Mouse (Mus musculus) stomach, embryonic 14.5 days (tissue): Measurements from ENCODE around the gene Micu2. TPM values are rescaled to one million over a fixed set of nuclear protein-coding genes. Genes with fewer than 3 reads are reported as not detected.

ENCODE experiments used
- ATAC-seq: fragments of 200-750 bp; cut with Nextera tagmentation; 2 replicates; pipeline ENCODE4 v1.8.0; 2017; ENCODE audit warnings: low read depth, moderate TSS enrichment; ENCODE audit not compliant: insufficient number of reproducible peaks, insufficient read depth, low FRiP score
- H3K27ac ChIP-seq: fragments of 300-500 bp; sonication (generic); 2 replicates; pipeline ENCODE4 v1.5.1; 2014; ENCODE audit warnings: mild to moderate bottlenecking, low read length, moderate library complexity, mixed read lengths
- H3K27me3 ChIP-seq: fragments of 300-500 bp; sonication (generic); 2 replicates; pipeline ENCODE4 v1.6.1; 2014; ENCODE audit warnings: low read length, control low read depth, mixed read lengths; ENCODE audit not compliant: control insufficient read depth, insufficient read depth
- H3K36me3 ChIP-seq: fragments of 300-500 bp; sonication (generic); 2 replicates; pipeline ENCODE4 v1.6.1; 2014; ENCODE audit warnings: mild to moderate bottlenecking, control low read depth, low read length, moderate library complexity, mixed read lengths; ENCODE audit not compliant: control insufficient read depth, insufficient read depth
- H3K4me1 ChIP-seq: fragments of 300-500 bp; sonication (generic); 2 replicates; pipeline ENCODE4 v1.6.1; 2014; ENCODE audit warnings: low read length, control low read depth, mixed read lengths; ENCODE audit not compliant: control insufficient read depth, insufficient read depth
- H3K4me2 ChIP-seq: fragments of 300-500 bp; sonication (generic); replicated peaks from 2 replicates; pipeline ENCODE4 v1.6.1; 2014; ENCODE audit warnings: low read depth, low read length, control low read depth
- H3K4me3 ChIP-seq: fragments of 300-500 bp; sonication (generic); 2 replicates; pipeline ENCODE4 v1.5.1; 2014; ENCODE audit warnings: low read depth, low read length, control low read depth
- H3K9ac ChIP-seq: fragments of 300-500 bp; sonication (generic); replicated peaks from 2 replicates; pipeline ENCODE4 v1.6.1; 2014; ENCODE audit warnings: low read depth, mild to moderate bottlenecking, control low read depth, low read length, moderate library complexity, mixed read lengths
- H3K9me3 ChIP-seq: fragments of 300-500 bp; sonication (generic); 2 replicates; pipeline ENCODE4 v1.6.1; 2016; ENCODE audit warnings: low read depth, low read length, control low read depth; ENCODE audit not compliant: control insufficient read depth
- WGBS: fragments of 180-500 bp; shearing (Covaris S2); extraction: QIAGEN DNeasy Blood & Tissue Kit; methylation state at CpG from one replicate; pipeline ENCODE4 v1.1.7; 2014; 5-methylcytosine and 5-hydroxymethylcytosine counted together
- polyA plus RNA-seq: library from polyadenylated mRNA; unstranded; fragments of >200 nt; fragmentation: Nextera tagmentation; extraction: Ambion mirVana; gene quantifications from 2 replicates; pipeline ENCODE4 v1.2.1, GENCODE M21; 2014

Gene Micu2
- polyA plus RNA-seq, 1 experiment from 2014 or later: 54.9 TPM

GRCm38 (mm10) chr14:57997431-57997830, 1.6 kb downstream of the Micu2 start:
- WGBS: 44% methylated on average over 1 of the region's 1 CpGs
- Histone ChIP-seq H3K36me3 (no peaks in the 10 kb centered on the region), H3K4me1 (no peaks in the 10 kb centered on the region), H3K9me3 (no peaks in the 10 kb centered on the region), H3K9ac (no peak overlapping the region), H3K4me3 (no peak overlapping the region), H3K27me3 (no peaks in the 10 kb centered on the region), H3K27ac (no peak overlapping the region), H3K4me2 (no peak overlapping the region)
- no peak for ATAC-seq

- 82% methylated on average over 3 of the region's 3 CpGs for WGBS
- Histone ChIP-seq H3K4me3 (no peak overlapping the region), H3K36me3 (no peaks in the 10 kb centered on the region), H3K4me1 (no peaks in the 10 kb centered on the region), H3K9me3 (no peaks in the 10 kb centered on the region), H3K27me3 (no peaks in the 10 kb centered on the region), H3K9ac (no peak overlapping the region), H3K27ac (no peak overlapping the region), H3K4me2 (no peak overlapping the region)
- no peak for ATAC-seq
Observed at GRCm38 (mm10) chr14:57996210-57996609, 2.9 kb downstream of the Micu2 start.

- H3K36me3 ChIP-seq: no peaks in the 10 kb centered on the region
- H3K27ac ChIP-seq: no peak overlapping the region
- H3K4me3 ChIP-seq: no peak overlapping the region
- no peaks in the 10 kb centered on the region for H3K4me1 ChIP-seq
- H3K27me3 ChIP-seq: no peaks in the 10 kb centered on the region
- ATAC-seq: no peak
- no peak overlapping the region for H3K4me2 ChIP-seq
- H3K9me3 ChIP-seq: no peaks in the 10 kb centered on the region
- no peak overlapping the region for H3K9ac ChIP-seq
Observed at GRCm38 (mm10) chr14:57991761-57992160, 7.3 kb downstream of the Micu2 start.

GRCm38 (mm10) chr14:57989162-57989561, 9.9 kb downstream of the Micu2 start:
- Histone ChIP-seq H3K36me3 (no peaks in the 10 kb centered on the region), H3K27me3 (no peaks in the 10 kb centered on the region), H3K9ac (no peak overlapping the region), H3K4me3 (no peak overlapping the region), H3K4me1 (no peaks in the 10 kb centered on the region), H3K27ac (no peak overlapping the region), H3K4me2 (no peak overlapping the region), H3K9me3 (no peaks in the 10 kb centered on the region)
- 91% methylated on average over 2 of the region's 2 CpGs for WGBS
- no peak for ATAC-seq

GRCm38 (mm10) chr14:57985780-57986179, 13.3 kb downstream of the Micu2 start:
- 75% methylated on average over 2 of the region's 2 CpGs for WGBS
- no peak overlapping the region for H3K9ac ChIP-seq
- no peaks in the 10 kb centered on the region for H3K9me3 ChIP-seq
- no peak overlapping the region for H3K27ac ChIP-seq
- H3K4me3 ChIP-seq: no peak overlapping the region
- H3K27me3 ChIP-seq: no peaks in the 10 kb centered on the region
- no peaks in the 10 kb centered on the region for H3K36me3 ChIP-seq
- H3K4me2 ChIP-seq: no peak overlapping the region
- ATAC-seq: no peak
- H3K4me1 ChIP-seq: 0 out of 2 replicates have a peak, but pooled peaks cover 12% of the 10 kb centered on the region

GRCm38 (mm10) chr14:57982450-57982849, 16.6 kb downstream of the Micu2 start:
- WGBS: 38% methylated on average over 7 of the region's 7 CpGs
- no peaks in the 10 kb centered on the region for H3K27me3 ChIP-seq
- no peak overlapping the region for H3K4me2 ChIP-seq
- no peaks in the 10 kb centered on the region; the same call in 1 of the 2 replicates for H3K36me3 ChIP-seq
- H3K9ac ChIP-seq: no peak overlapping the region
- no peaks in the 10 kb centered on the region for H3K9me3 ChIP-seq
- no peak overlapping the region for H3K4me3 ChIP-seq
- ATAC-seq: no peak
- peaks cover 24% of the 10 kb centered on the region; the same call in 1 of the 2 replicates for H3K4me1 ChIP-seq
- no peak overlapping the region for H3K27ac ChIP-seq

GRCm38 (mm10) chr14:57981720-57982418, 17.2 kb downstream of the Micu2 start:
- 33% methylated on average over 14 of the region's 14 CpGs for WGBS

GRCm38 (mm10) chr14:57980776-57981175, 18.3 kb downstream of the Micu2 start:
- ATAC-seq: no peak
- no peak overlapping the region for H3K4me2 ChIP-seq
- no peaks in the 10 kb centered on the region for H3K27me3 ChIP-seq
- H3K36me3 ChIP-seq: no peaks in the 10 kb centered on the region; the same call in 1 of the 2 replicates
- H3K4me3 ChIP-seq: no peak overlapping the region
- H3K9ac ChIP-seq: no peak overlapping the region
- H3K9me3 ChIP-seq: no peaks in the 10 kb centered on the region
- H3K27ac ChIP-seq: no peak overlapping the region
- 58% methylated on average over 8 of the region's 8 CpGs for WGBS
- peaks cover 34% of the 10 kb centered on the region for H3K4me1 ChIP-seq

More at GRCm38 (mm10) chr14:57981720-57982418, 17.2 kb downstream of the Micu2 start:
- H3K4me2 ChIP-seq: no peak overlapping the region
- no peak overlapping the region for H3K27ac ChIP-seq
- H3K27me3 ChIP-seq: no peaks in the 10 kb centered on the region
- H3K4me1 ChIP-seq: peaks cover 26% of the 10 kb centered on the region; the same call in 1 of the 2 replicates
- ATAC-seq: no peak
- H3K9me3 ChIP-seq: no peaks in the 10 kb centered on the region
- no peaks in the 10 kb centered on the region; the same call in 1 of the 2 replicates for H3K36me3 ChIP-seq
- no peak overlapping the region for H3K9ac ChIP-seq
- H3K4me3 ChIP-seq: no peak overlapping the region

GRCm38 (mm10) chr14:57980179-57980578, 18.9 kb downstream of the Micu2 start:
- no peak overlapping the region for H3K4me3 ChIP-seq
- H3K4me2 ChIP-seq: no peak overlapping the region
- no peak for ATAC-seq
- H3K9me3 ChIP-seq: no peaks in the 10 kb centered on the region
- WGBS: 36% methylated on average over 3 of the region's 3 CpGs
- H3K36me3 ChIP-seq: no peaks in the 10 kb centered on the region; the same call in 1 of the 2 replicates
- no peak overlapping the region for H3K27ac ChIP-seq
- H3K27me3 ChIP-seq: no peaks in the 10 kb centered on the region
- no peak overlapping the region for H3K9ac ChIP-seq
- H3K4me1 ChIP-seq: peaks cover 39% of the 10 kb centered on the region
